Mouse (Mus musculus) midbrain, postnatal 0 days (tissue): ENCODE measurements at regions not wholly inside any gene's neighbourhood (a gene's known extent, or its start where the extent isn't known, plus 50 kb on each side); places are given as distances from the start of the nearest gene placed in this dataset.
A peak's percentile ranks its signal among the peaks of the same experiment; 100 is the strongest.

Experiments used
- ATAC-seq: fragments of 200-750 bp; cut with Nextera tagmentation; 2 replicates; pipeline ENCODE4 v1.8.0; 2017; ENCODE audit warnings: moderate number of reproducible peaks, mild to moderate bottlenecking, moderate TSS enrichment, moderate library complexity; ENCODE audit not compliant: low FRiP score
- DNase-seq: peaks from one replicate; pipeline ENCODE4 v3.0.0-alpha.2; 2015; ENCODE audit warnings: low spot score
- H3K27ac ChIP-seq: fragments of 300-500 bp; sonication (generic); 2 replicates; pipeline ENCODE4 v1.5.1; 2014; ENCODE audit warnings: low read depth, mild to moderate bottlenecking, low read length, mixed read lengths
- H3K27me3 ChIP-seq: fragments of 300-500 bp; sonication (generic); 2 replicates; pipeline ENCODE4 v1.6.1; 2014; ENCODE audit warnings: low read length, control low read depth, mixed read lengths; ENCODE audit not compliant: insufficient read depth
- H3K36me3 ChIP-seq: fragments of 300-500 bp; sonication (generic); 2 replicates; pipeline ENCODE4 v1.6.1; 2014; ENCODE audit warnings: low read length, control low read depth, mixed read lengths; ENCODE audit not compliant: insufficient read depth
- H3K4me1 ChIP-seq: fragments of 300-500 bp; sonication (generic); 2 replicates; pipeline ENCODE4 v1.6.1; 2014; ENCODE audit warnings: mild to moderate bottlenecking, control low read depth, antibody characterized with exemption, low read length, mixed read lengths; ENCODE audit not compliant: insufficient read depth
- H3K4me2 ChIP-seq: fragments of 300-500 bp; sonication (generic); 2 replicates; pipeline ENCODE4 v1.6.1; 2014; ENCODE audit warnings: low read depth, mild to moderate bottlenecking, low read length, mixed read lengths; ENCODE audit not compliant: poor library complexity, severe bottlenecking
- H3K4me3 ChIP-seq: fragments of 300-500 bp; sonication (generic); 2 replicates; pipeline ENCODE4 v1.5.1; 2014; ENCODE audit warnings: low read depth, mild to moderate bottlenecking, low read length, moderate library complexity
- H3K9ac ChIP-seq: fragments of 300-500 bp; sonication (generic); replicated peaks from 2 replicates; pipeline ENCODE4 v1.6.1; 2014; ENCODE audit warnings: mild to moderate bottlenecking, low read length, moderate library complexity, mixed read lengths; ENCODE audit not compliant: poor library complexity, severe bottlenecking
- H3K9me3 ChIP-seq: fragments of 300-500 bp; sonication (generic); 2 replicates; pipeline ENCODE4 v1.6.1; 2016; ENCODE audit warnings: low read length, control low read depth
- CTCF ChIP-seq: IDR thresholded peaks from 2 replicates; pipeline ENCODE4 v1.5.1; 2016; ENCODE audit warnings: antibody characterized with exemption, mild to moderate bottlenecking
- WGBS: fragments of 180-500 bp; shearing (Covaris S2); extraction: QIAGEN DNeasy Blood & Tissue Kit; methylation state at CpG from one replicate; pipeline ENCODE4 v1.1.7; 2014; 5-methylcytosine and 5-hydroxymethylcytosine counted together

DNA sequence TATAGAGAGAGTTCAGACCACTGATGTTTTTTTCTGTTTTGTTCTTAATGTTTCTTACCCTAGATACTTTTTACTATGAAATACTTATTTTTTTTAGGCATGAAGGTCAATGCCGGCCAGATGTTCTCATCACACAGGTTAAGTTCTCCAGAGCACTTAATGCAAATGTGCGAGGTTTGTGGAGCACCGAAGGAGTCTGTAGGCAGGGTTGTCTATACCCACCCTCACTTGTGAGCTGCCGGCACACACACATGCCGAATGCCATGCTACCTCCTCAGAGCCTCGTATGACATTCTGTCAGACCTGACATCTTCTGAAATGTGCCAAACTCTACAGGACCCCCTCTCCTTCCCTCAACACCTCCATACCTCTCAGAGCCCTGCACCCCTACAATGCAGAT lies 80.5 kb upstream of the Ccn6 start:
- no peak overlapping the region for H3K4me3 ChIP-seq
- ATAC-seq = no peak

DNA sequence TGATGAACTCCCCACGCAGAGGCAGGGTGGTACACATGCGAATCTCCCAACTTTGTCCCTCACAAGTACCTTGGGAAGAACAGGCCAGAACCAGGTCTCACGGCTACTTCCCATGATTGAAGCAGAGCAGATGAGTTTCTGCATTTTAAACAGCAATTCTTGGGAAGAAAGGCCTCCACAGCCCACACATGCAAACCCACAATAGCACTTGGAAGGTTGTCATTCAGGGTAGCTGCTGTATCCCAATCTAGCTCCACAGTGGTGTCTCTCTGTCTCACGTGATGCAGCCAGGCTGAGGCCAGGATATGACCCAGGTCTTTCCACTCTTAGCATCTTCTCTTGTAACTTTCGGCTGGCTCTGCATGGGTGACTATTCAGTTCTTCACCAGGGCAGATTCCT lies 78.8 kb upstream of the Ccn6 start:
- H3K4me1 ChIP-seq = 0 out of 2 replicates have a peak, but pooled peaks cover 9% of the 10 kb centered on the region
- WGBS = 89% methylated on average over 5 of the region's 5 CpGs
- no peak overlapping the region for H3K9ac ChIP-seq
- no peak overlapping the region for H3K4me3 ChIP-seq
- TF ChIP-seq CTCF = no peak
- no peak for ATAC-seq
- no peaks in the 10 kb centered on the region for H3K36me3 ChIP-seq
- no peak for DNase-seq
- no peaks in the 10 kb centered on the region for H3K9me3 ChIP-seq
- no peak overlapping the region for H3K27ac ChIP-seq
- no peaks in the 10 kb centered on the region for H3K27me3 ChIP-seq
- no peak overlapping the region for H3K4me2 ChIP-seq

More for the DNA sequence above, 80.5 kb upstream of the Ccn6 start:
- 91% methylated on average over 6 of the region's 6 CpGs for WGBS
- no peak for TF ChIP-seq CTCF
- no peak overlapping the region for H3K27ac ChIP-seq
- no peaks in the 10 kb centered on the region for H3K9me3 ChIP-seq
- H3K4me2 ChIP-seq = no peak overlapping the region
- no peaks in the 10 kb centered on the region for H3K27me3 ChIP-seq
- H3K4me1 ChIP-seq = 0 out of 2 replicates have a peak, but pooled peaks cover 9% of the 10 kb centered on the region
- H3K9ac ChIP-seq = no peak overlapping the region
- DNase-seq = no peak
- no peaks in the 10 kb centered on the region for H3K36me3 ChIP-seq

DNA sequence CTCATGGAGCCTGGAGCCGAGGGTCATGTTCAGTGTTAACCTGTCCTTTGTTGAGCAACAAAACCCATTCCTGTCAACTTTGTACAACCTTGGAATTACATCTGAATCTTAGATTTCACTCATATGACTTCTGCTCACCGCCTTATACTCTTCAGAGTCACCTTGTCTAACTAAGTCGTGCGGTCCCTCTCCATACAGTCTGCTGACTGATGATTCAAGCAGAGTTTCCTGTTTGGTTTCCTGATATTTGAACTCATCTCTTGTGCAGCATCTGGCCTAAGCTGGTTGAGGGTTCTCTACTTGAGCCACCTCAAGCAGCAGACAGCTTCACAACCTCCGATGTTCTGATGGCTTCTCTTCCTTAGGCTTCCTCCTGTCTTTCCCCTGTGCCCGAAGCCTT lies 78.3 kb upstream of the Ccn6 start:
- no peak overlapping the region for H3K27ac ChIP-seq
- 91% methylated on average over 6 of the region's 6 CpGs for WGBS
- H3K9me3 ChIP-seq = no peaks in the 10 kb centered on the region
- H3K4me3 ChIP-seq = no peak overlapping the region
- no peak for DNase-seq
- no peak for TF ChIP-seq CTCF
- no peak for ATAC-seq
- 0 out of 2 replicates have a peak, but pooled peaks cover 9% of the 10 kb centered on the region for H3K4me1 ChIP-seq
- H3K27me3 ChIP-seq = no peaks in the 10 kb centered on the region
- H3K36me3 ChIP-seq = no peaks in the 10 kb centered on the region
- H3K9ac ChIP-seq = no peak overlapping the region
- H3K4me2 ChIP-seq = no peak overlapping the region

DNA sequence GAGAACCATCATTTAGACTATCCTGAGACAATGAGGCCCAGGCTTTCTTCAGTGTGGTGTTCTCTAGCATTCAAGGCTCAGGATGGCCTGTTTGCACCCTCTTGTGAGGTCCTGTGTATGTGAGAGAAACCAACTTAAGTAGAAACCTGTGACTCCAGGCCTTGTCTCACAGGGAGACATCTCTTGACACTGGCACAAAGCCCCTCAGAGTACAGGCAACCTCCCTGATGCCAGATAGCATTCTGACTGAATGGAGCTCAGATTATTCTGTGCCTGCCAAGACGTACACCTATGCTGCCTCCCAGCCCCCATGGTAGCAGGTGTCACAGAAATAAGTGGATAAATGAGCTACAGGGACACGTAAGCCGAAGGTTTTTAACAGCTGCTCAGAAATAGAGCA lies 77.9 kb upstream of the Ccn6 start:
- Histone ChIP-seq H3K9me3 (no peaks in the 10 kb centered on the region), H3K27ac (no peak overlapping the region), H3K9ac (no peak overlapping the region; the same call in 1 of the 2 replicates), H3K36me3 (no peaks in the 10 kb centered on the region), H3K4me1 (0 out of 2 replicates have a peak, but pooled peaks cover 9% of the 10 kb centered on the region), H3K4me3 (no peak overlapping the region), H3K27me3 (no peaks in the 10 kb centered on the region), H3K4me2 (no peak overlapping the region)
- no peak for ATAC-seq
- DNase-seq = no peak
- no peak for TF ChIP-seq CTCF
- WGBS = 70% methylated on average over 3 of the region's 3 CpGs

DNA sequence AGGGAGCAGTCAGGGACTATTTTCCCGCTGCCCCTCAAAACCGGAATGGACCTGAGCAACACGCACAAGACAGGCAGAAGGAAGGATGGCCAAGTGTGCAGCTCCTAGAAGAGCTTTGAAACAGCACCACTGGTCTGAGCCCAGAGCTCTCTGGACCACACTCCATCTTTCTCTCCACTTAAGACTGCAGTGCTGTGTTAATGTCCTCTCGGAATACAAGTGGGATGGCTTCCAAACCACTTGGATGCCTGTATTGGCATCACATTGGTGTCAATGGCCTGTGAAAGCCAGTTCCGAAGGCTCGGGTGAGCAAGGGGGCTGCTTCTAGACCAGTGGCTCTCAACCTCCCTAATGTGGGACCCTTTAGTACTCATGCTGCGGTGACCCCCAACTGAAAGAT lies 77.4 kb upstream of the Ccn6 start:
- DNase-seq = no peak
- Histone ChIP-seq H3K27me3 (no peaks in the 10 kb centered on the region), H3K27ac (no peak overlapping the region), H3K4me3 (no peak overlapping the region), H3K36me3 (no peaks in the 10 kb centered on the region), H3K9ac (no peak overlapping the region; the same call in 1 of the 2 replicates), H3K4me2 (no peak overlapping the region), H3K9me3 (no peaks in the 10 kb centered on the region), H3K4me1 (0 out of 2 replicates have a peak, but pooled peaks cover 9% of the 10 kb centered on the region)
- no peak for ATAC-seq
- TF ChIP-seq CTCF = no peak
- 88% methylated on average over 7 of the region's 7 CpGs for WGBS

DNA sequence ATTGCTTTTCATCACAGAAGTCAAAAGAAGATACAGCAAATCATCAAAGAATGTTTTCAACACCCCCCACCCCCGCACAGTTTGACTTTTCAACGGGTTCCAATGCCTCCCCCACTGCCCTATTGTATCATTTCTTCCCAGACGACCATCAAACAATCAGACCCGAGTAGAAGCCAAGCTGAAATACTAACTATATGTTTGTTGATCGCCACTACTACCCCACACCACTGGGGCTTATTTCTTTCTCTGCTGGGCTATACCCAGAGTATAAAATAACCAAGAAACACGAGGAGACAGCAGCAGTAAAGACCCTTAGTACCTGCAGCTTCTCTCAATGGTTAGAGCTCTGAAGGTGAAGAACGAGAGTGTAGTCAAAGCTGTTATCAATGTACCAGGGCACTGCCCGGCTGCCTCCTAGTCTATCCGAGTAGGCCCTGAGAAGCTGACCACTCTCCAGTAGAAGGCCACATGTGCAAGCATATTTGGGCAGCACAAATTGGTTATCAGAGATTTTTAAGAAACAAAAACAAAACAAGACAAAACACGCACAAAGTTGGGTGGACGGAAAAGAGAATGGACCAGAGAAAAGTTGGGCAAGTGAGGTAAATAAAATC lies 76.7 kb upstream of the Ccn6 start:
- no peak overlapping the region for H3K27ac ChIP-seq
- no peaks in the 10 kb centered on the region for H3K9me3 ChIP-seq
- no peak for DNase-seq
- ATAC-seq = peak; percentile 57
- no peak overlapping the region for H3K9ac ChIP-seq
- H3K27me3 ChIP-seq = no peaks in the 10 kb centered on the region
- peak overlapping the region; percentile 28 for H3K4me2 ChIP-seq
- 0 out of 2 replicates have a peak, but pooled peaks cover 9% of the 10 kb centered on the region for H3K4me1 ChIP-seq
- H3K36me3 ChIP-seq = no peaks in the 10 kb centered on the region
- 43% methylated on average over 11 of the region's 11 CpGs for WGBS
- TF ChIP-seq CTCF = no peak
- no peak overlapping the region for H3K4me3 ChIP-seq
